Mouse (Mus musculus) G1E (cell line): ENCODE measurements around the gene Tmem106b. TPM values are rescaled to one million over a fixed set of nuclear protein-coding genes. Genes with fewer than 3 reads are reported as not detected.

ENCODE experiments used
- ATAC-seq: 2 replicates; pipeline ENCODE4 v1.8.0; 2016; ENCODE audit warnings: mild to moderate bottlenecking; ENCODE audit not compliant: insufficient number of reproducible peaks, poor library complexity, low FRiP score, severe bottlenecking; ENCODE audit errors: extremely low read depth
- DNase-seq: peaks from one replicate; pipeline ENCODE4 v3.0.0; 2012; ENCODE audit warnings: low spot score
- H3K27me3 ChIP-seq: 2 replicates; pipeline ENCODE4 v1.6.1; 2012; ENCODE audit warnings: mild to moderate bottlenecking, low read length, inconsistent platforms; ENCODE audit not compliant: insufficient read depth
- H3K36me3 ChIP-seq: replicated peaks from 2 replicates; pipeline ENCODE3; 2012; ENCODE audit warnings: mild to moderate bottlenecking, inconsistent platforms
- H3K4me1 ChIP-seq: 2 replicates; pipeline ENCODE4 v1.6.1; 2012; ENCODE audit warnings: low read depth, low read length, inconsistent platforms, mixed read lengths; ENCODE audit not compliant: insufficient read depth
- H3K4me3 ChIP-seq: 2 replicates; pipeline ENCODE4 v1.5.1; 2012; ENCODE audit warnings: low read depth, mild to moderate bottlenecking, inconsistent platforms, low read length, moderate library complexity, mixed read lengths
- H3K9me3 ChIP-seq: replicated peaks from 2 replicates; pipeline ENCODE4 v1.6.1; 2012; ENCODE audit warnings: inconsistent platforms
- CTCF ChIP-seq: IDR thresholded peaks from 2 replicates; pipeline ENCODE4 v1.5.1; 2012; ENCODE audit warnings: low read depth, low read length, inconsistent platforms, mixed read lengths
- GATA1 ChIP-seq: IDR thresholded peaks from 2 replicates; pipeline ENCODE4 v1.6.1; 2012; ENCODE audit warnings: borderline replicate concordance, low read length, inconsistent platforms, mixed read lengths
- GATA2 ChIP-seq: IDR thresholded peaks from 2 replicates; pipeline ENCODE4 v1.6.1; 2012; ENCODE audit warnings: low read depth, low read length, inconsistent platforms, borderline replicate concordance
- POLR2AphosphoS5 ChIP-seq: IDR thresholded peaks from 2 replicates; pipeline ENCODE4 v1.6.1; 2012; ENCODE audit warnings: low read depth, low read length, inconsistent platforms; ENCODE audit not compliant: insufficient replicate concordance
- TAL1 ChIP-seq: conservative IDR thresholded peaks from 2 replicates; pipeline ENCODE4 v1.6.1; 2012; ENCODE audit warnings: low read depth, low read length, inconsistent platforms, mixed read lengths
- polyA plus RNA-seq: library from polyadenylated mRNA; stranded (reverse); fragments of >175 nt; gene quantifications from 2 replicates; pipeline ENCODE4 v1.2.3, GENCODE M21; 2012
- total RNA-seq, 2 experiments: library from RNA; stranded (forward) in 1 of 2; stranded (reverse) in 1 of 2; fragments of 200-1000 nt in 1 of 2; fragments of >200 nt in 1 of 2; fragmentation: Nextera tagmentation in 1 of 2; gene quantifications; 2 replicates each; pipeline ENCODE4 v1.2.3; 2014 to 2017

Gene Tmem106b
- total and polyA plus RNA-seq, 3 experiments: 9.5 to 113 (median 51.5) TPM

GRCm38 (mm10) chr6:13082881-13083280 is 13.3 kb downstream of the Tmem106b start:
- H3K9me3 ChIP-seq: no peaks in the 10 kb centered on the region

GRCm38 (mm10) chr6:13096656-13097435 is 27.3 kb downstream of the Tmem106b start:
- no peak for DNase-seq

More at GRCm38 (mm10) chr6:13082881-13083280, 13.3 kb downstream of the Tmem106b start:
- no peak for DNase-seq
- TF ChIP-seq TAL1 (no peak), POLR2AphosphoS5 (no peak), GATA2 (no peak), GATA1 (no peak), CTCF (no peak)
- H3K4me1 ChIP-seq: no peaks in the 10 kb centered on the region
- H3K36me3 ChIP-seq: peaks cover 64% of the 10 kb centered on the region
- no peak for ATAC-seq
- no peak overlapping the region for H3K4me3 ChIP-seq
- H3K27me3 ChIP-seq: no peaks in the 10 kb centered on the region

GRCm38 (mm10) chr6:13100137-13100536 is 30.6 kb downstream of the Tmem106b start:
- H3K36me3 ChIP-seq: no peaks in the 10 kb centered on the region
- ATAC-seq (no peak), DNase-seq (no peak)

More at GRCm38 (mm10) chr6:13096656-13097435, 27.3 kb downstream of the Tmem106b start:
- Histone ChIP-seq H3K36me3 (no peaks in the 10 kb centered on the region), H3K4me3 (no peak overlapping the region), H3K27me3 (peaks cover 2% of the 10 kb centered on the region; the same call in 1 of the 2 replicates), H3K9me3 (no peaks in the 10 kb centered on the region), H3K4me1 (0 out of 2 replicates have a peak, but pooled peaks cover 3% of the 10 kb centered on the region)
- TF ChIP-seq GATA2 (no peak), POLR2AphosphoS5 (no peak), GATA1 (no peak), CTCF (no peak), TAL1 (no peak)
- no peak for ATAC-seq

GRCm38 (mm10) chr6:13108662-13109061 is 39.1 kb downstream of the Tmem106b start:
- Histone ChIP-seq H3K4me3 (no peak overlapping the region), H3K4me1 (no peaks in the 10 kb centered on the region), H3K9me3 (no peaks in the 10 kb centered on the region), H3K36me3 (no peaks in the 10 kb centered on the region), H3K27me3 (no peaks in the 10 kb centered on the region; the same call in 1 of the 2 replicates)
- no peak for ATAC-seq
- no peak for TF ChIP-seq GATA2
- no peak for TF ChIP-seq POLR2AphosphoS5
- TF ChIP-seq GATA1: no peak
- DNase-seq: no peak

More at GRCm38 (mm10) chr6:13100137-13100536, 30.6 kb downstream of the Tmem106b start:
- Histone ChIP-seq H3K4me1 (0 out of 2 replicates have a peak, but pooled peaks cover 3% of the 10 kb centered on the region), H3K4me3 (no peak overlapping the region), H3K9me3 (no peaks in the 10 kb centered on the region), H3K27me3 (peaks cover 2% of the 10 kb centered on the region; the same call in 1 of the 2 replicates)
- TF ChIP-seq CTCF (no peak), TAL1 (no peak), GATA2 (no peak), POLR2AphosphoS5 (no peak), GATA1 (no peak)

- Histone ChIP-seq H3K27me3 (peaks cover 6% of the 10 kb centered on the region; the same call in 1 of the 2 replicates), H3K9me3 (no peaks in the 10 kb centered on the region), H3K36me3 (no peaks in the 10 kb centered on the region), H3K4me1 (no peaks in the 10 kb centered on the region), H3K4me3 (no peak overlapping the region)
- TF ChIP-seq GATA2 (no peak), CTCF (no peak), GATA1 (no peak), TAL1 (no peak), POLR2AphosphoS5 (no peak)
- DNase-seq: no peak
- no peak for ATAC-seq
Observed at GRCm38 (mm10) chr6:13137255-13137654, 67.7 kb downstream of the Tmem106b start.

Other genes starting within 250 kb of the Tmem106b start
- gene Vwde, start 155.2 kb downstream of the Tmem106b start, total RNA-seq (2014; fragmentation: Nextera tagmentation): not detected in 2 replicates
- gene Vwde, start 155.2 kb downstream of the Tmem106b start, total RNA-seq (2017): 0.22 and 0.35 TPM in 2 replicates
- gene Vwde, start 155.2 kb downstream of the Tmem106b start, polyA plus RNA-seq: not detected in 2 replicates